Mouse (Mus musculus) heart, embryonic 15.5 days (tissue): ENCODE measurements around the gene Arhgef1. TPM values are rescaled to one million over a fixed set of nuclear protein-coding genes. Genes with fewer than 3 reads are reported as not detected.

Source experiments
- ATAC-seq: fragments of 200-750 bp; cut with Nextera tagmentation; replicated peaks from 2 replicates; pipeline ENCODE4 v1.8.0; 2017; ENCODE audit warnings: low read depth, moderate TSS enrichment; ENCODE audit not compliant: insufficient number of reproducible peaks, insufficient read depth, low FRiP score
- H3K27ac ChIP-seq: fragments of 300-500 bp; sonication (generic); 2 replicates; pipeline ENCODE4 v1.5.1; 2015; ENCODE audit warnings: mild to moderate bottlenecking, inconsistent platforms
- H3K27me3 ChIP-seq: fragments of 300-500 bp; sonication (generic); 2 replicates; pipeline ENCODE4 v1.6.1; 2015; ENCODE audit warnings: inconsistent platforms
- H3K36me3 ChIP-seq: fragments of 300-500 bp; sonication (generic); 2 replicates; pipeline ENCODE4 v1.6.1; 2015; ENCODE audit warnings: mild to moderate bottlenecking, inconsistent platforms
- H3K4me1 ChIP-seq: fragments of 300-500 bp; sonication (generic); replicated peaks from 2 replicates; pipeline ENCODE4 v1.6.1; 2015; ENCODE audit warnings: inconsistent platforms
- H3K4me2 ChIP-seq: fragments of 300-500 bp; sonication (generic); 2 replicates; pipeline ENCODE4 v1.6.1; 2015; ENCODE audit warnings: inconsistent platforms, mild to moderate bottlenecking, moderate library complexity
- H3K4me3 ChIP-seq: fragments of 300-500 bp; sonication (generic); 2 replicates; pipeline ENCODE4 v1.5.1; 2015; ENCODE audit warnings: mild to moderate bottlenecking, inconsistent platforms
- H3K9ac ChIP-seq: fragments of 300-500 bp; sonication (generic); 2 replicates; pipeline ENCODE4 v1.6.1; 2015; ENCODE audit warnings: mild to moderate bottlenecking, inconsistent platforms
- H3K9me3 ChIP-seq: fragments of 300-500 bp; sonication (generic); replicated peaks from 2 replicates; pipeline ENCODE4 v1.6.1; 2016; ENCODE audit warnings: inconsistent platforms
- WGBS: fragments of 180-500 bp; shearing (Covaris S2); methylation state at CpG from one replicate; pipeline ENCODE4 v1.1.7; 2015; ENCODE audit warnings: mixed read lengths; 5-methylcytosine and 5-hydroxymethylcytosine counted together
- polyA plus RNA-seq: library from polyadenylated mRNA; unstranded; fragments of >200 nt; fragmentation: Nextera tagmentation; extraction: Ambion mirVana; gene quantifications from 2 replicates; pipeline ENCODE4 v1.2.1, GENCODE M21; 2015

Arhgef1 gene
- polyA plus RNA-seq, 1 experiment from 2014 or later: 59.2 TPM

DNA sequence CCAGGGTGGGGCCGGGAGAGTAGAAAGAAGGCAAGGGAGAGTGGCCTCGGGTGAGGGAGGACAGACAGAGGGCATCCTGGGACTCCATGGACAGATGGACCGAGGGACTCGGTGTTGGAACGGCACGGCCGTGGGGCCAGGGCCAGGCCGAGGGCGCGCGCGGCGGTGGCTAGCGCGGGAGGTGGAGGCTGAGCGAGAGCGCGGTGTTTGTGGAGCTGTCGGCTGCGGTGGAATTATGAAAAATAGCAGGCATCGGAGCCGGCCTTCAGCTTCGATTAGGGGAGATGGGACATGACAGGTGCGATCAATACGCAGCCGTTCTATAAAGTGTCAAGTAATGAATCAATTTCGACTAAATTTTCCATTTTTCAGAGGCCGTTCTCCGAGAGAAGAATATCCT lies 46.1 kb downstream of the Arhgef1 start:
- ATAC-seq: no peak
- 4% methylated on average over 29 of the region's 29 CpGs for WGBS
- Histone ChIP-seq H3K4me3 (no peak overlapping the region), H3K36me3 (no peaks in the 10 kb centered on the region), H3K9me3 (no peaks in the 10 kb centered on the region), H3K9ac (no peak overlapping the region), H3K27me3 (peaks cover 100% of the 10 kb centered on the region), H3K27ac (no peak overlapping the region), H3K4me2 (no peak overlapping the region), H3K4me1 (peaks cover 9% of the 10 kb centered on the region)

DNA sequence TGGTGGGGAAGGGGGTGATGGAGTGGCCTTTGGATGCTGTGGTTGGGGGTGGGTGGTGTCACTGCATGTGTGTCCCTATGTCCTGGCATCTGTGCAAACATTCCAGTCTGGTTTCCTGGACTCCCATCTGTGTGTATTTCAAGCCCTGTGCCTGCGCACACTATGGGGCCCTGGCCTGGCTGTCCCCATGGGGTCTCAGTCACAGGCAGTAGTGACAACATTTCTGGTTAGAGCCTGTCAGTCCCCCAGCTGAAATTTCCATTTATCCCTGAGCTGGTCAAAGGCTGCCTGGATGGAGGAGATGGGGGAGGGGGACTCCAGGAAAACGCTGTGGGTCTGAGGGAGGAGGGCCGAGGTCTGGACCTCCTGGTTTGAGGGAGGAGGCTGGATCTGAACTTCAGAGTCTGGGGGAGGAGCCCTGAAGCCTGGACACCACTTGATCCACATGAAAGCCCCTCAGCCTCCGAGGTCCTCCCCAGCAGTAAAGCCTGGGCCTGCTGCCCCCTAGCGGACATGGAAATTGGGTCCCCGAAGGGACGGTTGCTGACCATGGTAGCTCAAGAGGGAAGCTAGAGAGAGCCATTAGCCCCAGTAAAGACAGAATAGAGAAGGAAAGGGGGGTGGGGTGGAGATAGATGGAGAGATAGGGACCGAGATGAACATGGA lies 47.4 kb downstream of the Arhgef1 start:
- WGBS: under 1% methylated on average over 8 of the region's 8 CpGs
- H3K4me1 ChIP-seq: peaks cover 11% of the 10 kb centered on the region
- no peak overlapping the region for H3K4me3 ChIP-seq
- no peak overlapping the region for H3K27ac ChIP-seq
- H3K4me2 ChIP-seq: no peak overlapping the region
- H3K9me3 ChIP-seq: no peaks in the 10 kb centered on the region
- no peaks in the 10 kb centered on the region for H3K36me3 ChIP-seq
- no peak overlapping the region for H3K9ac ChIP-seq
- H3K27me3 ChIP-seq: peaks cover 100% of the 10 kb centered on the region
- ATAC-seq: no peak

DNA sequence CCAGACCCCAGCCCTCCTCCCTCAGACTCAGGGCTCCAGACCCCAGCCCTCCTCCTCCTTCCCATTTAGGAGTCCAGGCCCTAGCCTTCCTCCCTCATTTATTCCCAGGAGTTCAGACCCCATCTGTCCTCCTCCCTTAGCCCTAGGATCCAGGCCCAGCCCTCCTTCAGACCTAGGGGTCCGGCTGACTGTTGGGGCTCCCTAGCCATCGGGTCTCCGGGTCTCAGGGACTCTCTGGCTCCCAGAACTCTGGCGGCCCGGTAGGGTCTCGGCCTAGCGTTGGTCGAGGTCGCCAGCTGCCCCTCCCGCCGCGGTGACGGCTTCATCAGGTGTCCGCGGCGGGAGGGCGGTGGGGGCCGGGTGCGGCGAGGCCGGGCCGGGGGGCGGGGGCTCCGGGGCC lies 51.3 kb downstream of the Arhgef1 start:
- H3K4me1 ChIP-seq: peaks cover 14% of the 10 kb centered on the region
- H3K27ac ChIP-seq: no peak overlapping the region
- peak overlapping the region; percentile 44 for H3K4me3 ChIP-seq
- no peaks in the 10 kb centered on the region for H3K36me3 ChIP-seq
- no peaks in the 10 kb centered on the region for H3K9me3 ChIP-seq
- 0 out of 2 replicates have a peak overlapping the region, but pooled peaks have one; percentile 10 for H3K9ac ChIP-seq
- H3K27me3 ChIP-seq: peaks cover 86% of the 10 kb centered on the region
- peak overlapping the region; percentile 65 for H3K4me2 ChIP-seq
- WGBS: 2% methylated on average over 22 of the region's 24 CpGs
- no peak for ATAC-seq

DNA sequence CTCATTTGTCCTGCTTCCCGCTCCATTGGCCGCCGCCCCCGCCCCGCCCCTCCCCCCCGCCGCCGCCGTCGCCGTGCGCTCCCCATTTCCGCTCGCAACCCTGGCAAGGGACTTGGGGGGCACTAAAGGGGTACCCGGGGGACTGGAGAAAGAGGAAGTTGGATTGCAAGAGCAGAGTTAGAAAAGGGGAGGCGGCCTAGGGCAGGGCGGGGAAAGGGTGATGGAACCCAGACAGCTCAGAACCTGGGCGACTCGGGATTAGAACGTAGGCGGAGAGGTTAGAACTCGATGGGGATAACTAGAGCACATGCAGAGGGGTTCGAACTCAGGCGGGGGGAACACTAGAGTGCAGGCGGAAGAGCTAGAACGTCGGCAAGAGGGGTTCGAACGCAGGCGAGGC lies 51.7 kb downstream of the Arhgef1 start:
- Histone ChIP-seq H3K27ac (no peak overlapping the region), H3K9ac (no peak overlapping the region; the same call in 1 of the 2 replicates), H3K9me3 (no peaks in the 10 kb centered on the region), H3K36me3 (no peaks in the 10 kb centered on the region), H3K27me3 (peaks cover 81% of the 10 kb centered on the region), H3K4me3 (peak overlapping the region; percentile 44), H3K4me2 (peak overlapping the region; percentile 65), H3K4me1 (peaks cover 14% of the 10 kb centered on the region)
- ATAC-seq: no peak
- WGBS: 3% methylated on average over 30 of the region's 30 CpGs

DNA sequence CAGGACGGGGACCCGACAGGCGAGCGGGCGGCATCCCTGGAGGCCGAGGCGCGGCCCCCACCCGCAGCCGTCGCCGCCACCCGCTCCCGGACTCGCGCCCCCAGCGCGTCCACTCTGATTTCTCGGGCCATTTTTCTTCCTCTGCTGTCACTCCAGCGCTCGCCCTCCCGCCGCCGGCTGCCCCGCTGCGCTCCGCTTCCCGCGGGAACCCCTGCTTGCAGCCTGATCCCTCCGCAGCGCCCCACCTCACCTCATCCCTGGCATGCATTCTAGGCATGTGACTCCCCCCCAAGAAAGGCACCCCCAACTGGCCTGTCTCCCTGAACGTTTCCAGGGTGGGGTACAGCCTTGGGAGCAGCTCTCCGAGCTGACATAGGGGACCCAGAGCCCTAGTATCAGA lies 52.5 kb downstream of the Arhgef1 start:
- Histone ChIP-seq H3K9ac (peak overlapping the region; percentile 25; the same call in 1 of the 2 replicates), H3K4me2 (peak overlapping the region; percentile 65), H3K36me3 (no peaks in the 10 kb centered on the region), H3K9me3 (no peaks in the 10 kb centered on the region), H3K4me3 (peak overlapping the region; percentile 44), H3K4me1 (peaks cover 14% of the 10 kb centered on the region), H3K27me3 (peaks cover 73% of the 10 kb centered on the region), H3K27ac (no peak overlapping the region)
- 7% methylated on average over 29 of the region's 33 CpGs for WGBS
- ATAC-seq: no peak

DNA sequence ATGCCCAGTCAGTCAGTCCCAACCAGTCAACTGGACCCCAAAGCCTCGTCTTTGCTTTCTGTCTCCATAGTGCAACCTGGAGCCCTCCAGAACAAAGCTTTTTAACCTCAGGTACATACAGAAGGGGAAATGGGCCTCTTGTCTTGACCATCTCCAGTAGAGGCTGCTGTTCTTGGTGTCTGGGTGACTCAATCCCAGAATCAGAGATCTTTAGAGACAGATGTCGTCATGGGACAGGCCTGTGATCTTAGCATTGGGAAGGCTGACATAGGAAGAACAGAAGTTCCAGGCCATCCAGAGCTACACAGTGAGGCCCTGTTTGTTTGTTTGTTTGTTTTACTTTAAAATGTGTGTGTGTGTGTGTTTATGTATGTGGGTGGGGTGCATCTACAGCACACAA lies 61.6 kb downstream of the Arhgef1 start:
- H3K4me1 ChIP-seq: no peaks in the 10 kb centered on the region
- WGBS: 60% methylated on average over 2 of the region's 2 CpGs
- H3K27ac ChIP-seq: no peak overlapping the region
- H3K4me2 ChIP-seq: no peak overlapping the region
- ATAC-seq: no peak
- H3K27me3 ChIP-seq: no peaks in the 10 kb centered on the region
- no peak overlapping the region for H3K4me3 ChIP-seq
- no peak overlapping the region for H3K9ac ChIP-seq
- H3K9me3 ChIP-seq: no peaks in the 10 kb centered on the region
- H3K36me3 ChIP-seq: no peaks in the 10 kb centered on the region

DNA sequence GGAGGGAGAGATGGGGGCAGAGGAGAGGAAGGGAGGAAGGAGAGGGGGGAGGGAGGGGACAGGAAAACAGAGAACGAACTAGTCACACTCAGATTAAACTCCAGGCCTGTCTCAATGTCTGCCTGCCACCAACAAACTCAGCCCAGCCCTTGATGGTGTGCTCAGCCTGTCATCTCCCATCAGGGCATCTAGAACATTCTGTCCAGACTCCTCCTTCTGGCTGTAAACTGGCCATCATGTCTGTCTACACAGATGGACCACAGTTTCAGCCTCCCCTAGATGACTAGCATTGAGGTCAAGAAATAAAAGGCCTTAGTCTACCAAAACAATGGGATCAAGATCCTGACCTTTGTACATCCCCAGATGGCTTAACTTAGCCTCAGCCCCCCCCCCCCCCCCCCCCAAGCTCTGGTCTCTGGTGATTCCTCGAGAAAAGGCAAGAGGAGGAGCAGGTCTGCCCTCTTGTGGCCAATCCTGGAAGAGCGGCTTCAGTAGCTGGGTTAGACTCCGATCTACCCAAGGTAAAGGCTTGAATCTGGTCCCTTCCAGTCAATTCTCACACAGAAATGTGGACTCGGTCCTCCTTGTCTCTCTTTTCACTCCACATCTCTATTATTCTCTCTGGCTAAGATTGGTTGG lies 62.3 kb downstream of the Arhgef1 start:
- WGBS: 10% methylated on average over 5 of the region's 5 CpGs
- no peak for ATAC-seq
- H3K27ac ChIP-seq: no peak overlapping the region
- H3K4me3 ChIP-seq: no peak overlapping the region
- no peaks in the 10 kb centered on the region for H3K9me3 ChIP-seq
- no peaks in the 10 kb centered on the region for H3K27me3 ChIP-seq
- peaks cover 6% of the 10 kb centered on the region for H3K36me3 ChIP-seq
- no peak overlapping the region for H3K4me2 ChIP-seq
- H3K4me1 ChIP-seq: no peaks in the 10 kb centered on the region
- H3K9ac ChIP-seq: no peak overlapping the region

DNA sequence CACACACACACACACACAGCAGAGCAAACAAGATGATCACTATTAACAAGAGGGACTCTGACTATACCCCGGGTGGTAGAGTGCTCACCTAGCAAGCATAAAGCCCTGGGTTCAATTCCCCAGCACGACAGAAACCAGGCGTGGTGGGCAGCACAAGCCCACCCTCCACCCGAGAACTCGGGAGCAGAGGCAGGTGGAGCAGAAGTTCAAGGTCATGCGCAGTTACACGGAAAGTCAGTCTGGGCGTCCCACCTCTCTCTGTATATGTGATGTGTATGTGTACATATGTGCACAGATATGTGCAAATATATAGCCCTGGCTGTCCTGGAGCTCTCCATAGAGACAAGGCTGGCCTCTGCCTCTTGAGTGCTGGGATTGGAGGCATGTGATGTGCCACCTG lies 65.3 kb downstream of the Arhgef1 start:
- ATAC-seq: no peak
- Histone ChIP-seq H3K9ac (no peak overlapping the region), H3K36me3 (peaks cover 10% of the 10 kb centered on the region), H3K4me1 (peaks cover 10% of the 10 kb centered on the region), H3K4me2 (no peak overlapping the region), H3K27ac (no peak overlapping the region), H3K9me3 (no peaks in the 10 kb centered on the region), H3K4me3 (no peak overlapping the region), H3K27me3 (no peaks in the 10 kb centered on the region)
- WGBS: 82% methylated on average over 8 of the region's 8 CpGs

DNA sequence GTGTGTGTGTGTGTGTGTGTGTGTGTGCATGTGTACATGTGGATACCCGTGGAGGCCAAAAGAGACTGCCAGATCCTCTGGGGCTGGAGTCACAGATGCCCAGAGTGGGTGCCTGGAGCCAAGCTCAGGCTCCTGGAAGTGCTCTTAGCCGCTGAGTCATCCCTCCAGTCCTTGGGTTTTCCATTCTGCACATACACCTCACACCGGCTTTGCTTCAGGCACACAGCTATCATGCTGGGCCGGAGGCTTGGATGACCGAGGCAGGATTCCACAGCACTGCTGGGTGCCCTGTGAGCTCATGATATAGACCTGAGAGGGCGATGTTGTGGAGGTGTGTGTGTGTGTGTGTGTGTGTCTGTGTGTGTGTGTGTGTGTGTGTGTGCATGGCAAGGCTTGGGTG lies 65.8 kb downstream of the Arhgef1 start:
- H3K4me1 ChIP-seq: peaks cover 10% of the 10 kb centered on the region
- no peak for ATAC-seq
- no peak overlapping the region for H3K9ac ChIP-seq
- WGBS: 69% methylated on average over 6 of the region's 6 CpGs
- no peak overlapping the region for H3K4me2 ChIP-seq
- H3K27me3 ChIP-seq: no peaks in the 10 kb centered on the region
- H3K9me3 ChIP-seq: no peaks in the 10 kb centered on the region
- no peak overlapping the region for H3K27ac ChIP-seq
- peaks cover 10% of the 10 kb centered on the region for H3K36me3 ChIP-seq
- no peak overlapping the region for H3K4me3 ChIP-seq

DNA sequence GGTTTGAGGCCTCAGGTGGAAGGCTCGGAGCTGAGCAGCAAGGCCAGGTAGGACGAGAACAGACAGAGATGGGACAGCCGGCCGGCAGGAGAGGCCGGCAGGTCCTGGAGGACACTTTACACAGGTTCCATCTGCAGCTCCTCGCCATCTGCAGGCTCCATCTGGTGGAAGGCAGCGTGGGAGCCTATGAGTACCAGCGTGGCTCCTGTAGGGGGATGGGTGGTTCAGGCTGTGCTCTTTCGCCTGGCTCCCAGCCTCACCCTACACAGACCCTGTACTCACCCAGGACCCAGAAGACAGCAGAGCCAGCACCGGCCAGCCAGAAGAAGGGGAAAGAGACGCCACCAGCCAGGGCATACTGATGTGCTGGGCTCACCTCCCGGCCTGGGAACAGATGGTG lies 67.1 kb downstream of the Arhgef1 start:
- H3K4me1 ChIP-seq: peaks cover 10% of the 10 kb centered on the region
- H3K36me3 ChIP-seq: peaks cover 10% of the 10 kb centered on the region
- H3K9ac ChIP-seq: no peak overlapping the region
- ATAC-seq: no peak
- H3K4me2 ChIP-seq: no peak overlapping the region
- no peaks in the 10 kb centered on the region for H3K27me3 ChIP-seq
- WGBS: 72% methylated on average over 12 of the region's 12 CpGs
- H3K9me3 ChIP-seq: no peaks in the 10 kb centered on the region
- H3K4me3 ChIP-seq: no peak overlapping the region
- no peak overlapping the region for H3K27ac ChIP-seq

DNA sequence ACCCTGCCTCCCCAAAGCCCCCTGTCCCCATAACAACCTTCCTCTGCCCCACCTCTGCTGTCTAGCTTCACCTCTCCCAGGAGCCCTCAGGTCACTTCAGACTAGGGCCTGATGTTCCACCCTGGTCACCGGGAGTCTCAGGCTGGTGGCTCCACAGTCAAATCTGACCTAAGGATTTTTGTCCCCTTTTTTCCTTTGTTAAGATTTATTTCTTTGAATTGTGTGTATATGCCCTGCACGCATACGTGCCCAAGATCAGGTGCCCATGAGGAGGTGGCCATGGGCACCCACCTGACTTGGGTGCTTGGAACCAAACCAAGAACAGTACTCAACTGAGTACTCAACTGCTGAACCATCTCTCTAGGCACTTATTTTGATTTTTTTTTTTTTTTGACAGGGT lies 67.6 kb downstream of the Arhgef1 start:
- no peaks in the 10 kb centered on the region for H3K27me3 ChIP-seq
- H3K4me1 ChIP-seq: peaks cover 10% of the 10 kb centered on the region
- peaks cover 10% of the 10 kb centered on the region for H3K36me3 ChIP-seq
- WGBS: 96% methylated on average over 3 of the region's 3 CpGs
- no peak overlapping the region for H3K9ac ChIP-seq
- H3K4me3 ChIP-seq: no peak overlapping the region
- no peaks in the 10 kb centered on the region for H3K9me3 ChIP-seq
- no peak for ATAC-seq
- H3K4me2 ChIP-seq: no peak overlapping the region
- H3K27ac ChIP-seq: no peak overlapping the region
